Mouse (Mus musculus) NIH3T3 (cell line): ENCODE data around the gene Cers3.

Source experiments
- DNase-seq: peaks from one replicate; pipeline ENCODE4 v3.0.0-alpha.2; 2012; ENCODE audit warnings: low read depth

Gene Cers3

DNA sequence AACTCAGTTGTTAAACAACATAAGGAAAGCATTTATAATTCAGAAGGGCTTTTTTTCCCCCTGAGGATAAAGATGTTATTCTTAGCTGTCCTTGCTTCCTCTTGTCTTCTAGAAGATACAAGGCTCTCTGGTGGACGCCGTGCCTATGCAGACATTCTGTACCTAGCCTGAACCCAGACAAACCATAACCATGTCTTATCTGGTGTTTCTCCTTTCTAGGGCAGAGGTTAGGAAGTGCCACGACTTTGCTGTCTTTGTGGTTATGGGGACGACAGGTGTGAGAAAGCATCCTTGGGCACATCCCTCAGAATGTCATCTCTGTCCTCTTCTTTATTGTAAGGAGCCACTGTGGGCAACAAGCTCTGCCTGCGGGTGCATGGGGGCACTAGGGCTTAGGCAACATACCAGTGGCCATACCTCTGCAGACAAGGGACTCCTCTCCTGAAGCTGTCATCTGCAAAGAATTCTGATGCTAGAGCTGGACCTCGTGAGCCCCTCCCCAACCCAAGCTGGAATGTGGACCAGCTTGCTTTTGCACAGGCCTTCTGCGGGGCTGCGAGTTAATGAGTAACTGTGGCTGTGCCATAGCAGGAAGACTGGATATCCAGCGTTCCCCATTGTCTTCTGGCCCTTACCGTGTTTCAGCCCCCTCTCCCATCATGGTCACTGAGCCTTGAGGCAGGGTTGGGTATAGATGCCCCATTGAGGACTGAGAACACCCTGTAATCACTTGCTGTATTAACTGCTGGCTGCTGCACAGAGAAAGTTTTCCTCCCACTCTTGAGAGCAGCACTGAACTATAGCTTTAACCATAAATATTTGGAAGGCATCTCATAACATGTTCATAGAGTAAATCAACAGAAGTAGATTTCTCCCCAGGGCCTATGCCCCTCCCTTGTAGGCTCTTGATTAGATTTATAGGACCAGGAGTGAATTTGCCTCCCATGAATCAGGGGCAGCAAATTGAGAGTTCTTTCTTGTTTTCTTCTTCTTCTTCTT lies 36.9 kb downstream of the Cers3 start:
- no peak for DNase-seq

DNA sequence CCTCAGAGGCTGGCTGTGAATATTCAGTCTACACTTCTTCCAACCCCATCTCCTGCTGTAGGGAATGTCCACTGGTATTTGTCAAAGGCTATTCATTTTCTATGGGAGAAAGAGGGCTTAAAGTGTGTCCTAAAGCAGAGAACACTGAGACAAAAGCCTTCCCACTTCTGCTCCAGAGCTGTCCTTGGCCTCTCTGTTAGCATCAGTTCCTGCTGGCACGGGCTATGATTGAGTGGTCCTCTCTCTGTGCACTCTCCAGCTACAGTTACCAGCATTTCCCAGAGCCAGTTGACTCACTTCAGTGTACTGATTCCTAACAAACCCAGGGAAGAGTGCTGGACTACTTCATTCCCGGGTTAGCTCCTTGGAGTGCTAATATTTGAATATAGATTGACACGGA lies 43.2 kb downstream of the Cers3 start:
- DNase-seq, result no peak

DNA sequence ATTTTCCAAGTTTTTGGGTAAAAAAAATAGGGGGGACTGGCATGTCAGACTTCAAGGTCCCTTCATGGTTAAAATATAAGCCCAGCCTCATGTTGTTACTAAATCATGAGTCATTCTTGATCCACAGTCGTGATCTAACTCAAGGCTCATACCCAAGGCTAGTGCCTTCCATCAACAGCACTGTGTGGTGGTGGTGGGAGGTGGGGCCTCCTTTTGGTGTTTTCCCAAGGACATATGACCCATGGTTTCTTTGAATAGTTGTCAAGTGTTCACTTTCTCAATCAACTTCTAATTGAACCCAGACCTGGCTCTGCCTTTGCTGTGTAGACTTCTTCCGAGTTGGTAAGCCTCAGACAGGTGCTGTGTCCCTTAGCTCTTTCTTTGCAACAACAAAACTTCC lies 44.5 kb downstream of the Cers3 start:
- DNase-seq, result peak; percentile 23

GRCm38 (mm10) chr7:66789860-66790748 lies 46.8 kb downstream of the Cers3 start:
- no peak for DNase-seq

GRCm38 (mm10) chr7:66791022-66791421 lies 47.7 kb downstream of the Cers3 start:
- no peak for DNase-seq

- DNase-seq, result peak; percentile 40
Observed at GRCm38 (mm10) chr7:66796909-66797308, 53.6 kb downstream of the Cers3 start.

DNA sequence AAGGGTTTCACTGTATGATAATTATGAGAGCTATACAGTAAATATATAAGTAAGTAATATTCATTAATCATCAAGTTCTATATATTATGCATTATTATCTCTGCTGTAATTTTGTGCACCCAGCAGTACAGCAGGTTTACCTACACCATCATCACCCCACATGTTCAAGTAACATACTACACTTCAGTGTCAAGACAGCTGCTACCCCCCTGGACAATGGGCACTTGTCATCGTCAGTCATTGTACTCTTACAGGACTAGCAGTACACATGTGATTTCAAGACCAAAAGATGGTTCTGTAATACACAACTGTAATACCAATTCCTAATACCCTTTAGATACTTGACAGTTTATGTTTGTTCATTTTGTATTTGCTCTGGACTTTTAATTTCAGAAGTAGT lies 54.0 kb downstream of the Cers3 start:
- DNase-seq, result no peak

GRCm38 (mm10) chr7:66798826-66799225 lies 55.5 kb downstream of the Cers3 start:
- DNase-seq, result no peak

GRCm38 (mm10) chr7:66800784-66801183 lies 57.5 kb downstream of the Cers3 start:
- no peak for DNase-seq

DNA sequence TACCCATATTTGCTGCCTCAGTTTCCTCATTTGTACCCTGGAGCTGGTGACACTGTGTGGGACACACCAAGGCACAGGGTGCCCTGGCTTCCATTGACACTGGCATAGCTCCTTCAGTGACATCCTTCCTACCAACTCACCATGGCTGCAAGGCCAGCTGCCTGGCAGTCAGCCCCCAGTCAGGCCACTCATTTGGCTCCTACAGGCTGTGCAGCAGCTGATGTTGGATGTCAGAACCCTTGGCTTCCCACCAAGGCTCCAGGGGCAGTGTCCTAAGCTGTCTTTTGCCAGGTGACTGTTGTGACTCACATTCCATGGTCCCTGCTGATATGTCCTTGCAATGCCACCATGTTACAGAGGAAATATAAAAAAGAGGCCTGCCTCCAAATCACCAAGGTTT lies 58.5 kb downstream of the Cers3 start:
- DNase-seq, result no peak

GRCm38 (mm10) chr7:66803798-66804197 lies 60.5 kb downstream of the Cers3 start:
- DNase-seq, result no peak

DNA sequence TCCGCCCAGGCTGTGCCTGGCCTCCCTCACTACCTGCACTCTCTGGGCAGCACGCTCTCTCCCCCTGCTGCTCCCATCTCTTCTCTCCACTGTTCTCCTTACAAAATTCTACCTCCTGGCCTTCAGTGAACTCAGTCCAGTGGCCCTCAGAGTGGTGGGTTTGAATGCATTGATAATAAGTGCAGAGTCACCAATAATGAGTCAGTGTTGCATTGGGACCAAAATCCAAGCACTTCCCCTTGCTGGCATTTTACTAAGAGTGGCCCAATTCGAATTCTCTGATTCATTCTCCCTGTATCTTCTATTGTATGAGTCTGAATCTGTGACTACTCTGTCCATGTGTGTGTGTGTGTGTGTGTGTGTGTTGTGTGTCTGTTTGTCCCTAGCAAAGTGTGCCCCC lies 63.5 kb downstream of the Cers3 start:
- DNase-seq, result no peak

DNA sequence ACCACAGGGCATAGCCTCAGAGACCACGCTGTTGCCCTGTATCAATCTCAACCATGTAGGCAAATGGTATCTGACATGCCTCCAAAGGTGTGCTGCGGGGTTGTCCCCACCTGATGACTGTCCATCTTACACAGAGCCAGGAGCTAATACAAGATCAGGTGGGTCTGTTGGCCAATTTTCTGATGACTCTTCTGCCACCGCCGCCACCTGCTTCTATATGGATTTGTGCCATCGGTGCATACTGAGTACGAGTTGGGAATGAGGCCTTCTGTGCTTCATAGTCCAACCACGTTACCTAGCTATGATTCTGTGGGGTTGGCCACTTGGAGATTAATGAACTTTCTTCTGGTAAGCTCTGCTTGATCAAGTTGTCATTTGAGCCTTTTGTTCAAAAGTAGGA lies 67.1 kb downstream of the Cers3 start:
- no peak for DNase-seq

GRCm38 (mm10) chr7:66811294-66811693 lies 68.0 kb downstream of the Cers3 start:
- no peak for DNase-seq

GRCm38 (mm10) chr7:66812289-66812688 lies 69.0 kb downstream of the Cers3 start:
- no peak for DNase-seq

DNA sequence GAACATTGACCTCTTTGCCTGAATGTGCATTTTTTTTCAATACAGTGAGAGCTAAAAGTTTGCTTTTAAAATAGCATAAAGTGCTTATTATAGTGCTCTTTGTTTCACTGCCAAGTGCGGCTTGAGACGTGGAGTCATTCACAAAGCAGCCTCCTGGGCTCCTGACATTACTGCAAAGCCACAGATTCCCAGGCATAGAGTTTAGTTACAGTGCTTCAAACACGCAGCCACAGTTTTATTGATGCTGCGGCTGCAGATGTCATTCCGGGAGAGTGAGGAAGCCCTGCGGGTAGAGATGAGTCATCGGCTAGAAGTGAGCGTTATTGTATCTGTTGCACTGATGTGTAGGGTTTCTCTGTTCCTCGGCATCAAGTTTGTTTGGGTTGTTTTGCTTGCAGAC lies 69.4 kb downstream of the Cers3 start:
- peak; percentile 82 for DNase-seq

GRCm38 (mm10) chr7:66813172-66813571 lies 69.9 kb downstream of the Cers3 start:
- no peak for DNase-seq

DNA sequence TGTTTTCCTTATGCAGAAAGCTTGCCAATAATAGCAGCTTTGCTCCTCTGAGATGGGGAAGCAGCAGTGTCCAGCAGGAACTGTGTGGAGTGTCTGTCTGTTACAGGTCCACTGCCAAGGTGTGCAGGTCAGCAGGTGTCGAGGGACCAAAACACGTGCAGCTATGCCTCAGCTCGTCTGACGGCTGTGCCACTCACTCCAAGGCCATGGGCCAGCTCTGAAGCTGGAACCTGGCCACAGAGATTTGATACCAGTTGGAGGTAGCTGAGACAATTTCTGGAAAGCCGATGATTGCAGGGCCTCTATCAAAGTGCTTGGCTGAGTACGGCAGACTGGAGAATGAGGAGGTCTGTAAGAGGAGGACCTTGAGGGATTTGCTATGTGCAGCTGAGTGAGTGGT lies 72.2 kb downstream of the Cers3 start:
- DNase-seq, result no peak

DNA sequence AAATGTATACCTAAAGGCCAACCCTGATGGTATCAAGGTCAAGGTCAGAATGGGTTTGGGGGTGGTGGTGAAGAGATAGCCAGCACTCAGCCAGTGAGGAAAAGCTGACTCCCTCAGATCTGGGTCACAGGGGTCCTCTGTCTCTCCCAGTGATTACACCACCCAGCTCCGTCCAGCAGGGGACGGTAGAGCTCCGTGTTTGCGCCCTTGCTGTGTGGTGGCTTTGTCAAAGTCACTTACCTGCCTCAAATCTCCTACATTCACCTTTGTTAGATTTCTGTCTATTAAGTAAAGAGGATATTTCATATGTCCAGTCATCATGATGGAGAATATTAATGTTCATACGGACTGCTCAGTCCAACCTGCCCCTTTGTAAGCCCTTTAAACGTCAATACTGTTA lies 76.7 kb downstream of the Cers3 start:
- peak; percentile 58 for DNase-seq

DNA sequence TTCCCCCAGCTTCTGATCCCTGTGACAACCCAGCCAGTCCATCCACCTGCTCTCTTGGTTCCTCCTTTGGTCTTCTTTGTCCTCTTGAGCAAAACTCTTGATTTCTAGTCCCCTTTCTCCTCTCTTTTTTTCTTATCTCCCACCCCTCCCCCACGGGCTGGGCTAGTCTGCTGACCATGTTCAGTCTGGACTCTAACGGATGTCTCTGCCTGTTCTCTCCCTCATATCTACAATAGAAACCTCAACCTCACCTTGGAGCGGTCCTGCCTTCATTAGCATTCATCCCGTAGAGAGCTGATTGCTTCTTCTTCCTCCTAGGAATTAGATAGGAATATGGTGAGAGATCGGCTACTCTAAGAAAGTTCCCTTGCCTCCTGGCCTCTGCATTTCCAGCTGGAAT lies 87.5 kb downstream of the Cers3 start:
- no peak for DNase-seq

GRCm38 (mm10) chr7:66831295-66831694 lies 88.0 kb downstream of the Cers3 start:
- peak; percentile 43 for DNase-seq

- DNase-seq, result peak; percentile 82
Observed at GRCm38 (mm10) chr7:66839463-66840007, 96.2 kb downstream of the Cers3 start, which contains the start of gene Adamts17. TSS of gene Adamts17 (plus strand) at chr7:66839735.
